Mouse (Mus musculus) midbrain, embryonic 14.5 days (tissue): ENCODE measurements at regions not wholly inside any gene's neighbourhood (a gene's known extent, or its start where the extent isn't known, plus 50 kb on each side); places are given as distances from the start of the nearest gene placed in this dataset.

Experiments
- ATAC-seq: fragments of 200-750 bp; cut with Nextera tagmentation; 2 replicates; pipeline ENCODE4 v1.8.0; 2017; ENCODE audit warnings: moderate number of reproducible peaks, moderate library complexity; ENCODE audit not compliant: low FRiP score, low TSS enrichment
- DNase-seq: peaks from one replicate; pipeline ENCODE4 v3.0.0-alpha.2; 2015
- H3K27ac ChIP-seq: fragments of 300-500 bp; sonication (generic); replicated peaks from 2 replicates; pipeline ENCODE4 v1.5.1; 2014; ENCODE audit warnings: mild to moderate bottlenecking, low read depth, low read length, moderate library complexity
- H3K27me3 ChIP-seq: fragments of 300-500 bp; sonication (generic); 2 replicates; pipeline ENCODE4 v1.6.1; 2014; ENCODE audit warnings: low read length, control low read depth, mixed read lengths; ENCODE audit not compliant: control insufficient read depth, insufficient read depth
- H3K36me3 ChIP-seq: fragments of 300-500 bp; sonication (generic); 2 replicates; pipeline ENCODE4 v1.6.1; 2014; ENCODE audit warnings: low read length, control low read depth; ENCODE audit not compliant: control insufficient read depth, insufficient read depth
- H3K4me1 ChIP-seq: fragments of 300-500 bp; sonication (generic); 2 replicates; pipeline ENCODE4 v1.6.1; 2014; ENCODE audit warnings: mild to moderate bottlenecking, antibody characterized with exemption, low read length, control low read depth; ENCODE audit not compliant: control insufficient read depth, insufficient read depth
- H3K4me2 ChIP-seq: fragments of 300-500 bp; sonication (generic); 2 replicates; pipeline ENCODE4 v1.6.1; 2014; ENCODE audit warnings: mild to moderate bottlenecking, low read length, moderate library complexity
- H3K4me3 ChIP-seq: fragments of 300-500 bp; sonication (generic); replicated peaks from 2 replicates; pipeline ENCODE4 v1.5.1; 2014; ENCODE audit warnings: low read depth, low read length
- H3K9ac ChIP-seq: fragments of 300-500 bp; sonication (generic); replicated peaks from 2 replicates; pipeline ENCODE4 v1.6.1; 2014; ENCODE audit warnings: mild to moderate bottlenecking, low read length, moderate library complexity
- H3K9me3 ChIP-seq: fragments of 300-500 bp; sonication (generic); 2 replicates; pipeline ENCODE4 v1.6.1; 2016; ENCODE audit warnings: low read length, control low read depth, mixed read lengths; ENCODE audit not compliant: control insufficient read depth
- WGBS: fragments of 180-500 bp; shearing (Covaris S2); extraction: QIAGEN DNeasy Blood & Tissue Kit; methylation state at CpG from one replicate; pipeline ENCODE4 v1.1.7; 2014; 5-methylcytosine and 5-hydroxymethylcytosine counted together

GRCm38 (mm10) chr8:88919282-88919681 lies 124.7 kb downstream of the Sall1 start:
- ATAC-seq (no peak), DNase-seq (peak; percentile 43)
- 59% methylated on average over 4 of the region's 4 CpGs for WGBS
- H3K27me3 ChIP-seq = no peaks in the 10 kb centered on the region
- no peaks in the 10 kb centered on the region for H3K36me3 ChIP-seq
- no peak overlapping the region for H3K4me3 ChIP-seq
- no peak overlapping the region for H3K27ac ChIP-seq
- H3K9ac ChIP-seq = no peak overlapping the region
- H3K9me3 ChIP-seq = no peaks in the 10 kb centered on the region
- no peaks in the 10 kb centered on the region for H3K4me1 ChIP-seq
- H3K4me2 ChIP-seq = no peak overlapping the region

DNA sequence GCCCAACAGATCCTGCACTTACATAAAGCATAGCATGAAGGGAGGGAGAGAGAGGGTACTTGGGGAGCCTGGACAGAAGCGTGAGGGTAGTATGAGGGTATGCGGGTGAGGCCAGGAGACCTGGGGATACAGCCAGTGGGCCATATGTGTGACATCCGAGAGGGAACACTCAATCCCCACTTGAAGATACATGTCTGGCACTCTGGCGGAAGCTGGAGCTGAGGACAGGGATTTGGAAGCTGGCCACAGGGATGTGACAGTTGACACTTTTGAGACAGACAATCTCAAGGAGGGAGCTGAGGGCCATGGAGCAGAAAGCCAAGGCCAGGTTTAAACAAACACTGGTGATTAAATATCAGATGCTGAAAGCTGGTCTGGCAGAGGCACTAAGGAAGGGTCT lies 127.9 kb downstream of the Sall1 start:
- Histone ChIP-seq H3K27me3 (no peaks in the 10 kb centered on the region), H3K4me3 (no peak overlapping the region), H3K4me1 (no peaks in the 10 kb centered on the region), H3K27ac (no peak overlapping the region), H3K9ac (no peak overlapping the region), H3K9me3 (no peaks in the 10 kb centered on the region), H3K4me2 (no peak overlapping the region), H3K36me3 (no peaks in the 10 kb centered on the region)
- no peak for ATAC-seq
- no peak for DNase-seq
- WGBS = 91% methylated on average over 4 of the region's 4 CpGs

DNA sequence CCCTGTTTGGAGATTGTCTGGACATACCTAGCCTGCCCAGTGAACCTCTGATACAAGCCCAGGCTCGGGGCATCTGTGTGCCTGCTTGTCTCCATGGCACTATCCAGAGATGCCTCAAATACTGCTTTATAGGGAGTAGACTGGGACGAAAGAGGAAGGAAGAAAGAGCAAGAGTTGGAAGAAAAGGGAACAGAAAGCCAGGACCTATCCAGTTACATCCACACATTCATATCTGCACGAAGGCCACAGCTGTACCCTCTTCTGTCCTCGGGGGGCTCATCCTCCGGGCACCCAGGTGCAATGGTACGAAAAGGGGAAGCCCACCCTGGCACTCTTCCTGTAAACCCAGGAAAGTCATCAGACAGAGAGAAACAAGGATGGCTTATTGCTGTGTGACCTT lies 129.3 kb downstream of the Sall1 start:
- ATAC-seq (no peak), DNase-seq (no peak)
- no peak overlapping the region for H3K4me2 ChIP-seq
- H3K9me3 ChIP-seq = no peaks in the 10 kb centered on the region
- H3K36me3 ChIP-seq = no peaks in the 10 kb centered on the region
- H3K4me1 ChIP-seq = no peaks in the 10 kb centered on the region
- H3K27ac ChIP-seq = no peak overlapping the region
- H3K9ac ChIP-seq = no peak overlapping the region
- 91% methylated on average over 6 of the region's 6 CpGs for WGBS
- H3K27me3 ChIP-seq = no peaks in the 10 kb centered on the region
- no peak overlapping the region for H3K4me3 ChIP-seq

- no peak for DNase-seq
- H3K27ac ChIP-seq = no peak overlapping the region
- no peaks in the 10 kb centered on the region for H3K4me1 ChIP-seq
- no peak for ATAC-seq
- H3K9ac ChIP-seq = no peak overlapping the region
- 75% methylated on average over 6 of the region's 6 CpGs for WGBS
- no peaks in the 10 kb centered on the region for H3K27me3 ChIP-seq
- no peak overlapping the region for H3K4me3 ChIP-seq
- no peak overlapping the region for H3K4me2 ChIP-seq
- H3K36me3 ChIP-seq = no peaks in the 10 kb centered on the region
- H3K9me3 ChIP-seq = no peaks in the 10 kb centered on the region
These were observed 129.8 kb downstream of the Sall1 start for GRCm38 (mm10) chr8:88914190-88914589.

DNA sequence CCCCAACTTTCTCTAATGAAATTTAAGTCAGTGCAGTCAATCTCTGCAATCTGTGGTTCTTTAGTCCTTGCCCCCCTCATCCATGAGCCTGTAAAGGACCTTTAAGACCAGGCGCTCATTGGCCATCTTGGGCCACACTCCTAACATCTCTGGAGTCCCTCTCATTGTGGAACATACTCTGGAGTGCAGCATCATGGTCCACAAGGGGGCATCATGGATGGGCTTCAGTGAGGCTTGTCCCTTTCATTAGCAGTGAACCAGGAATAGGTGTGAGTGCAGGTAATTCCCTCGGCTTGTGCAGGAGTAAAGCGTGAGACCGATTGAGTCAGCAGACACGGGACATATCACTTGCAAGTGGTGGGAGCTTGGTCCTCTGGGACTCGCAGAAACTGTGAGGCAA lies 137.7 kb downstream of the Sall1 start:
- 92% methylated on average over 6 of the region's 6 CpGs for WGBS
- no peaks in the 10 kb centered on the region for H3K36me3 ChIP-seq
- no peak overlapping the region for H3K4me2 ChIP-seq
- no peak for ATAC-seq
- no peak overlapping the region for H3K27ac ChIP-seq
- no peaks in the 10 kb centered on the region for H3K27me3 ChIP-seq
- no peak overlapping the region for H3K9ac ChIP-seq
- no peak for DNase-seq
- H3K9me3 ChIP-seq = no peaks in the 10 kb centered on the region
- no peak overlapping the region for H3K4me3 ChIP-seq
- 0 out of 2 replicates have a peak, but pooled peaks cover 4% of the 10 kb centered on the region for H3K4me1 ChIP-seq

DNA sequence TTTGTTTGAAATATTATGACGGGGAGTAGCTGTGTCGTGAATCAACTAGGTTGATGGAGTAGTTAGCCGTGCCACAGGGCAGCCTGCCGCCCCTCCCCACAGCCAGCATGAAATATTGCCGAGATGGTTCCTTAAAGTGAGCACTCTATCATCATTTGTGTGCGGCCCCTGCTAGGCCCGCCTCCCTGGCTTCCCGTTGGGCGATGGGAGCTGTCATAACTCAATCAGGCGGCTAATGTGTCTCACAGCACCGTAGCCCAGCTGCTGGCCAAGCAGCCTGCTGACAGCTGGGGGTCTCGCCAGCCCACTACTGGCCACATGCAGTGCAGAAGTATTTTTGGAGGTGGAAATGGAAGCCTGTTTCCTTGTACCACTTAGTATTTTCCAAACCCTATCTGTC lies 140.9 kb downstream of the Sall1 start:
- Histone ChIP-seq H3K4me1 (0 out of 2 replicates have a peak, but pooled peaks cover 4% of the 10 kb centered on the region), H3K9me3 (no peaks in the 10 kb centered on the region), H3K4me2 (no peak overlapping the region), H3K36me3 (no peaks in the 10 kb centered on the region), H3K27me3 (no peaks in the 10 kb centered on the region), H3K9ac (no peak overlapping the region), H3K4me3 (no peak overlapping the region), H3K27ac (no peak overlapping the region)
- WGBS = 69% methylated on average over 12 of the region's 12 CpGs
- no peak for ATAC-seq
- peak; percentile 39 for DNase-seq

- no peak overlapping the region for H3K4me2 ChIP-seq
- no peak overlapping the region for H3K4me3 ChIP-seq
- H3K36me3 ChIP-seq = no peaks in the 10 kb centered on the region
- DNase-seq = no peak
- no peaks in the 10 kb centered on the region for H3K4me1 ChIP-seq
- H3K27me3 ChIP-seq = no peaks in the 10 kb centered on the region
- no peak for ATAC-seq
- WGBS = 88% methylated on average over 15 of the region's 15 CpGs
- H3K9me3 ChIP-seq = no peaks in the 10 kb centered on the region
- H3K9ac ChIP-seq = no peak overlapping the region
- no peak overlapping the region for H3K27ac ChIP-seq
These were observed 160.1 kb downstream of the Sall1 start for GRCm38 (mm10) chr8:88883751-88884390.

GRCm38 (mm10) chr8:88879857-88880256 lies 164.1 kb downstream of the Sall1 start:
- Histone ChIP-seq H3K9ac (no peak overlapping the region), H3K36me3 (no peaks in the 10 kb centered on the region), H3K4me1 (peaks cover 6% of the 10 kb centered on the region; the same call in 1 of the 2 replicates), H3K4me3 (no peak overlapping the region), H3K27ac (no peak overlapping the region), H3K9me3 (no peaks in the 10 kb centered on the region), H3K4me2 (no peak overlapping the region), H3K27me3 (no peaks in the 10 kb centered on the region)
- DNase-seq = no peak
- ATAC-seq = no peak
- 87% methylated on average over 7 of the region's 7 CpGs for WGBS

- WGBS = 18% methylated on average over 10 of the region's 10 CpGs
- H3K9me3 ChIP-seq = no peaks in the 10 kb centered on the region
- H3K9ac ChIP-seq = no peak overlapping the region
- H3K4me2 ChIP-seq = peak overlapping the region; percentile 8; the same call in 1 of the 2 replicates
- ATAC-seq = no peak; the same call in 1 of the 2 replicates
- H3K27ac ChIP-seq = 0 out of 2 replicates have a peak overlapping the region, but pooled peaks have one; percentile 45
- no peak overlapping the region for H3K4me3 ChIP-seq
- H3K27me3 ChIP-seq = no peaks in the 10 kb centered on the region
- peaks cover 6% of the 10 kb centered on the region; the same call in 1 of the 2 replicates for H3K4me1 ChIP-seq
- no peaks in the 10 kb centered on the region for H3K36me3 ChIP-seq
- peak; percentile 65 for DNase-seq
These were observed 166.0 kb downstream of the Sall1 start for GRCm38 (mm10) chr8:88877921-88878320.
